Mouse (Mus musculus): ENCODE measurements around the gene Uck2.

DNA sequence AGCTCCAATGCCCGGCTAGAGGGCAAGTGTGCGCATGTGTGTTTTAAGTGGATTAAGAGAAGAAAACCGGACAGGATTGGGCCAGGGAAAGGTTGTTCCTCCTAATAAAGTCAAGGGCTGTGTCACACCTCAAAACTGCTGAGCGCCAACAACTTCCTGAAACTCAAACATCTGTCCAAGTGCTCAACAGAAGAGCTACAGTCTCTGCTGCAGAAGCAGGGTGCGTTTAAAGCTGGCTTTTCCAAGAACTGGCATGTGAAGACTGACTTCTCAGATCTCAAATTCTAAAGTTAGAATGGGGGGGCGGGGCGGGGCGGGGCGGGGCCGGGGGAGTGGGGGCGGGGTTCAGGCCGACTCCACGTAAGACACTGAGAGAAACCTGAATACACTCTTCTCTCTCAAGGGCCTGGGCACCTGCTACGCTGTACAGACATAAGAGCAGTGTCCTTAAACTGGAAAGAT, 15.7 kb downstream of the Uck2 start:
- TF ChIP-seq POLR2A (IDR thresholded peaks at IDR 0.05; ENCODE audit: insufficient read depth, low read depth, low read length) (no peak), CTCF (IDR thresholded peaks at IDR 0.05; ENCODE audit: insufficient read depth, low read depth, low read length) (no peak)
